Mouse (Mus musculus) liver, embryonic 16.5 days (tissue): Measurements from ENCODE around the gene 4930522L14Rik. TPM values are rescaled to one million over a fixed set of nuclear protein-coding genes. Genes with fewer than 3 reads are reported as not detected.
"Not testable (repeated sequence)": the region's sequence is repeated elsewhere in the genome, so short reads cannot be mapped to it uniquely, and the experiment has no call there.

Source experiments
- ATAC-seq: fragments of 200-750 bp; cut with Nextera tagmentation; 2 replicates; pipeline ENCODE4 v1.8.0; 2017; ENCODE audit warnings: low read depth, mild to moderate bottlenecking, moderate number of reproducible peaks, moderate library complexity
- H3K27ac ChIP-seq: fragments of 300-500 bp; sonication (generic); 2 replicates; pipeline ENCODE4 v1.5.1; 2014; ENCODE audit warnings: mild to moderate bottlenecking, low read length
- H3K27me3 ChIP-seq: fragments of 300-500 bp; sonication (generic); 2 replicates; pipeline ENCODE4 v1.6.1; 2014; ENCODE audit warnings: low read depth, low read length, mixed read lengths; ENCODE audit not compliant: control insufficient read depth, insufficient read depth
- H3K36me3 ChIP-seq: fragments of 300-500 bp; sonication (generic); 2 replicates; pipeline ENCODE4 v1.6.1; 2014; ENCODE audit warnings: mild to moderate bottlenecking; ENCODE audit not compliant: control insufficient read depth, insufficient read depth
- H3K4me1 ChIP-seq: fragments of 300-500 bp; sonication (generic); 2 replicates; pipeline ENCODE4 v1.6.1; 2014; ENCODE audit warnings: low read depth, low read length, mixed read lengths; ENCODE audit not compliant: control insufficient read depth
- H3K4me2 ChIP-seq: fragments of 300-500 bp; sonication (generic); 2 replicates; pipeline ENCODE4 v1.6.1; 2014; ENCODE audit warnings: low read depth, low read length, mixed read lengths
- H3K4me3 ChIP-seq: fragments of 300-500 bp; sonication (generic); 2 replicates; pipeline ENCODE4 v1.5.1; 2014; ENCODE audit warnings: low read depth, mild to moderate bottlenecking, low read length
- H3K9ac ChIP-seq: fragments of 300-500 bp; sonication (generic); 2 replicates; pipeline ENCODE4 v1.6.1; 2014; ENCODE audit warnings: low read depth, low read length
- H3K9me3 ChIP-seq: fragments of 300-500 bp; sonication (generic); replicated peaks from 2 replicates; pipeline ENCODE4 v1.6.1; 2016; ENCODE audit warnings: low read length; ENCODE audit not compliant: control insufficient read depth
- WGBS: fragments of 180-500 bp; shearing (Covaris S2); extraction: QIAGEN DNeasy Blood & Tissue Kit; methylation state at CpG from one replicate; pipeline ENCODE4 v1.1.7; 2014; ENCODE audit not compliant: insufficient replicate concordance; 5-methylcytosine and 5-hydroxymethylcytosine counted together
- polyA plus RNA-seq: library from polyadenylated mRNA; unstranded; fragments of >200 nt; fragmentation: Nextera tagmentation; extraction: Ambion mirVana; gene quantifications from 2 replicates; pipeline ENCODE4 v1.2.1, GENCODE M21; 2015

Gene 4930522L14Rik
- polyA plus RNA-seq, 1 experiment from 2014 or later: 3.5 TPM

DNA sequence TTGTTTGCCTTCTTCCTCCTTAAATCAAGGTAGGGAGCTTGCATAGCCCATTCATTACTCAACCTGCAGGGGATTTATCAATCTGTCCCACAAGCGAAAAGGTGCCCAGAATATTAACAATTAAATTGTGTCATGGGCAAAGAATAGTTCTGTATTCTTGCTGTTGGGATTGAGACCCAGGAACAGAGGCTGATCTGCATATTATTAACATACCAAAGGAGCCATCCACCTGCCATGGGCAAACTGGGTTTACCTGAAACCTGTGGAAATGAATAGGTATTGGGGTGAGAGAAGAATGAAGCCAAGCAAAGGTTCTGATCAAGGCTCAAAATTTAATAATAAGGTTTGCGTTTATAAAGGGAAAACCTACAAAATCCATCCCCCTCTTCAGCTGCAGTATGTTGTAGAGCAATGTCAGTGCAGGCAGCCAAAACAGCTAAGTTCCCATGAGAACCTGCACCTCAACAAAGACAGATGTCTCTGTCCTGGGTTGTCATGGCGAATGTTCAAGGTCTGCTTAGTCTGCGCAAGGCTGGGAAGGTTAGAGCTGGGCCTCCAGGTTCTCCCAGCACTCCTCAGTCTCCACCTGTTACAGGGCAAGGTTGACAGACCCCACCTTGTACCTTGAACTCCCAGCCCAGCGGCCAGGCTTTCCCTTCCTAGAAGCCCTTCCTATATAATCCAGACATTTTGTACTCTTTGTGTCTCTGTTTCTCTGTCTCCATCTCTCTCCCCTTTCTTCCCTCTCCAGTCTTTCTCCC lies 60.3 kb downstream of the 4930522L14Rik start:
- WGBS: 66% methylated on average over 5 of the region's 5 CpGs
- H3K27me3 ChIP-seq, ATAC-seq, H3K27ac ChIP-seq, H3K36me3 ChIP-seq, H3K9ac ChIP-seq, H3K4me1 ChIP-seq, H3K9me3 ChIP-seq: not testable (repeated sequence)
- Histone ChIP-seq H3K4me2 (peak overlapping the region; percentile 69), H3K4me3 (peak overlapping the region; percentile 66)

DNA sequence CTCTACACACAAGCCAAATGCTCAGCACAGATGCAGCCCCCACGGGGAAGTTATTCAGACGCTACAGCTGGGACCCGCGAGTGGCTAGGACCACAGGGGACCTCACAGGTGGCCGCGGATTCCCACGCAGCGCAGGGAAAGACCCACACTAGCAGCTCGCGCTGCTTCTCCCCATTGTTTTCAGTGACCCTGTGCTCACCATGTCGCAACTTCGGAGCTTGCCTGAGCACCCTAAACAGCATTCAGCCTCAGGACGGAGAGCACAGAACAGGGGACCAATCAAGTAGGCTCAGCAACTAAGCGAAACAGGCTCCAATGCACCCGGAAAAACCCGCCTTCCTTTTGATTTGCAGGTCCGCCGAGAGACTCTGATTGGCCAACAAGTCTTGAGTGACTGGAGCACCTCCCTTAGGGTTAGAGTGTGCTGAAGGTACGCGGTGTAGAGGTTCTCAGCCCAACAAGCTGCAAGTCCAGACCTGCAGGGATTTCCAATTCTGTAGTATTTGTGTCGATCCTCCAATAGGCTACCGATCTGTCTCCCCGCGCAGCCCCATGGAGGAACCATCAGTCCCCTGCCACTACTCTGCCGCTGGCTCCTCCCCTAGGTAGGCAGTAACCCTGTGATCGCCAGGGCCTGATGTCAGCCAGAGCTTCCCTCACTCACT lies 61.0 kb downstream of the 4930522L14Rik start, which contains the start of gene 5430403G16Rik:
Gene 5430403G16Rik, minus strand, starts transcription at position 505 of the 665 bp plus-strand sequence.
- H3K4me2 ChIP-seq: peak within 1 kb of the TSS; percentile 69
- H3K9me3 ChIP-seq, H3K4me1 ChIP-seq, H3K36me3 ChIP-seq, H3K27me3 ChIP-seq: not testable (repeated sequence)
- H3K9ac ChIP-seq: peak within 1 kb of the TSS; percentile 73
- under 1% methylated on average over 24 of the region's 26 CpGs for WGBS
- peak; percentile 97 for ATAC-seq
- H3K27ac ChIP-seq: peak within 1 kb of the TSS; percentile 73
- peak within 1 kb of the TSS; percentile 66 for H3K4me3 ChIP-seq

Other genes starting within 250 kb of the 4930522L14Rik start
- 4.7 and 5.1 TPM in 2 replicates for gene Crlf2, start 192.9 kb downstream of the 4930522L14Rik start, polyA plus RNA-seq
- 0.50 and 0.56 TPM in 2 replicates for gene 5430403G16Rik, start 60.8 kb downstream of the 4930522L14Rik start, polyA plus RNA-seq
- 0.11 and 0.14 TPM in 2 replicates for gene Gm15446, start 171.5 kb upstream of the 4930522L14Rik start, polyA plus RNA-seq
- 4.6 and 5.2 TPM in 2 replicates for gene Zfp932, start 244.6 kb upstream of the 4930522L14Rik start, polyA plus RNA-seq